Mouse (Mus musculus): Measurements from ENCODE around the gene Arrdc5.

GRCm38 (mm10) chr17:56273482-56273881 is 26.6 kb downstream of the Arrdc5 start:
- TF ChIP-seq MAX (IDR thresholded peaks at IDR 0.05), result no peak
- TF ChIP-seq CTCF (IDR thresholded peaks at IDR 0.05; ENCODE audit: control insufficient read depth, insufficient read depth, insufficient read length), result no peak
- TF ChIP-seq MYOD1 (IDR thresholded peaks at IDR 0.05; ENCODE audit: control insufficient read depth, insufficient read length, low read depth), result no peak
- no peak for TF ChIP-seq USF1 (IDR thresholded peaks at IDR 0.05; ENCODE audit: low read depth)
- TF ChIP-seq CEBPB (IDR thresholded peaks at IDR 0.05; ENCODE audit: low read depth), result no peak
- no peak for TF ChIP-seq FOSL1 (IDR thresholded peaks at IDR 0.05; ENCODE audit: insufficient read depth, low read length, poor library complexity, severe bottlenecking)
